Mouse (Mus musculus) testis, adult 2 months (tissue): ENCODE data around the gene Pmel.

ENCODE experiments used
- CTCF ChIP-seq: fragments of 200-500 bp; IDR thresholded peaks from 2 replicates; pipeline ENCODE4 v1.5.1; 2012; ENCODE audit warnings: low read depth, mild to moderate bottlenecking, inconsistent platforms, low read length, moderate library complexity; ENCODE audit not compliant: control insufficient read depth, insufficient read depth, insufficient replicate concordance
- POLR2A ChIP-seq: fragments of 200-500 bp; IDR thresholded peaks from 2 replicates; pipeline ENCODE4 v1.6.1; 2012; ENCODE audit warnings: low read depth, mild to moderate bottlenecking, inconsistent platforms, low read length, moderate library complexity; ENCODE audit not compliant: control insufficient read depth

- TF ChIP-seq CTCF (no peak), POLR2A (no peak)
These were observed 46.2 kb upstream of the Pmel start for GRCm38 (mm10) chr10:128657844-128658243.
